Mouse (Mus musculus): ENCODE results near the gene Serac1.

- TF ChIP-seq CTCF (IDR thresholded peaks at IDR 0.05; ENCODE audit: borderline replicate concordance, extremely low read depth, insufficient read depth, insufficient read length) = no peak
- no peak for TF ChIP-seq POLR2A (IDR thresholded peaks at IDR 0.05; ENCODE audit: borderline replicate concordance, extremely low read depth, insufficient read depth, insufficient read length, poor library complexity, severe bottlenecking)
These were observed 26.7 kb downstream of the Serac1 start for GRCm38 (mm10) chr17:6052801-6053200.
